Mouse (Mus musculus) MEL (cell line): ENCODE data around the gene Emilin1. TPM values are rescaled to one million over a fixed set of nuclear protein-coding genes. Genes with fewer than 3 reads are reported as not detected.

Experiments
- DNase-seq: peaks from one replicate; pipeline ENCODE4 v3.0.0; 2011; ENCODE audit warnings: low read depth, low spot score
- H3K27ac ChIP-seq: 2 replicates; pipeline ENCODE4 v1.5.1; 2012; ENCODE audit warnings: low read depth, mild to moderate bottlenecking, control low read depth, low read length, moderate library complexity; ENCODE audit not compliant: control insufficient read depth
- H3K27me3 ChIP-seq, 2 experiments: fragments of 150-350 bp in 1 of 2; sonication (generic) in 1 of 2; 2 replicates each; pipeline ENCODE4 v1.6.1; 2012; ENCODE audit warnings: low read length in 2 of 2, mild to moderate bottlenecking in 2 of 2, improper control_type of control experiment in 1 of 2, moderate library complexity in 1 of 2; ENCODE audit not compliant: insufficient read depth in 2 of 2, control insufficient read depth in 1 of 2
- H3K36me3 ChIP-seq, 2 experiments: 2 replicates each; pipeline ENCODE4 v1.6.1; 2012 to 2014; ENCODE audit warnings: low read length in 2 of 2, improper control_type of control experiment in 1 of 2, inconsistent platforms in 1 of 2, mild to moderate bottlenecking in 1 of 2; ENCODE audit not compliant: insufficient read depth in 2 of 2, control insufficient read depth in 1 of 2
- H3K4me1 ChIP-seq, 2 experiments: fragments of 150-350 bp in 1 of 2; sonication (generic) in 1 of 2; 2 replicates each; pipeline ENCODE4 v1.6.1; 2012; ENCODE audit warnings: low read length in 2 of 2, improper control_type of control experiment in 1 of 2, mild to moderate bottlenecking in 1 of 2; ENCODE audit not compliant: insufficient read depth in 2 of 2, control insufficient read depth in 1 of 2
- H3K4me3 ChIP-seq, 2 experiments: fragments of 150-350 bp in 1 of 2; sonication (generic) in 1 of 2; 2 replicates each; pipeline ENCODE4 v1.5.1; 2012; ENCODE audit warnings: low read depth in 2 of 2, low read length in 2 of 2, mild to moderate bottlenecking in 2 of 2, moderate library complexity in 2 of 2, control low read depth in 1 of 2, improper control_type of control experiment in 1 of 2; ENCODE audit not compliant: control insufficient read depth in 1 of 2, insufficient read depth in 1 of 2
- H3K79me2 ChIP-seq: 2 replicates; pipeline ENCODE4 v1.6.1; 2012; ENCODE audit warnings: mild to moderate bottlenecking, low read length, moderate library complexity; ENCODE audit not compliant: control insufficient read depth, poor library complexity, insufficient read depth
- H3K9ac ChIP-seq: 2 replicates; pipeline ENCODE4 v1.6.1; 2012; ENCODE audit warnings: low read depth, mild to moderate bottlenecking, control low read depth, low read length, moderate library complexity; ENCODE audit not compliant: control insufficient read depth, poor library complexity, severe bottlenecking
- H3K9me3 ChIP-seq: fragments of 150-350 bp; sonication (generic); replicated peaks from 2 replicates; pipeline ENCODE4 v1.6.1; 2012; ENCODE audit warnings: mild to moderate bottlenecking, low read length, improper control_type of control experiment, moderate library complexity; ENCODE audit not compliant: insufficient read depth
- CTCF ChIP-seq, 3 experiments: IDR thresholded peaks in 2 of 3; conservative IDR thresholded peaks in 1 of 3; 2 replicates each; pipeline ENCODE4 v1.5.1; 2011 to 2012; ENCODE audit warnings: low read length in 3 of 3, low read depth in 2 of 3, mild to moderate bottlenecking in 2 of 3, improper control_type of control experiment in 1 of 3, inconsistent platforms in 1 of 3, mixed read lengths in 1 of 3, moderate library complexity in 1 of 3; ENCODE audit not compliant: control insufficient read depth in 1 of 3, insufficient read depth in 1 of 3, poor library complexity in 1 of 3, severe bottlenecking in 1 of 3
- GABPA ChIP-seq: IDR thresholded peaks from 2 replicates; pipeline ENCODE4 v1.6.1; 2012; ENCODE audit warnings: low read depth, mild to moderate bottlenecking, inconsistent platforms, low read length, improper control_type of control experiment, moderate library complexity
- GATA1 ChIP-seq: IDR thresholded peaks from 2 replicates; pipeline ENCODE4 v1.6.1; 2011; ENCODE audit warnings: low read depth, low read length, improper control_type of control experiment
- JUND ChIP-seq: IDR thresholded peaks from 2 replicates; pipeline ENCODE4 v1.6.1; 2011; ENCODE audit warnings: low read depth, mild to moderate bottlenecking, improper control_type of control experiment, low read length
- KAT2A ChIP-seq: conservative IDR thresholded peaks from 2 replicates; pipeline ENCODE4 v1.6.1; 2012; ENCODE audit warnings: low read depth, low read length, improper control_type of control experiment, inconsistent platforms
- MAFK ChIP-seq: IDR thresholded peaks from 2 replicates; pipeline ENCODE4 v1.6.1; 2011; ENCODE audit warnings: low read depth, mild to moderate bottlenecking, low read length, improper control_type of control experiment, borderline replicate concordance
- MAX ChIP-seq: IDR thresholded peaks from 2 replicates; pipeline ENCODE4 v1.6.1; 2011; ENCODE audit warnings: low read length, improper control_type of control experiment
- MAZ ChIP-seq: IDR thresholded peaks from 2 replicates; pipeline ENCODE4 v1.6.1; 2012; ENCODE audit warnings: low read depth, mild to moderate bottlenecking, inconsistent platforms, low read length, improper control_type of control experiment
- MYC ChIP-seq: IDR thresholded peaks from 2 replicates; pipeline ENCODE4 v1.6.1; 2011; ENCODE audit warnings: low read depth, mild to moderate bottlenecking, low read length, improper control_type of control experiment, moderate library complexity
- NELFE ChIP-seq: IDR thresholded peaks from 2 replicates; pipeline ENCODE4 v1.6.1; 2011; ENCODE audit warnings: low read depth, low read length, improper control_type of control experiment
- NRF1 ChIP-seq: IDR thresholded peaks from 2 replicates; pipeline ENCODE4 v1.6.1; 2014; ENCODE audit warnings: low read depth, mild to moderate bottlenecking, inconsistent platforms, low read length, improper control_type of control experiment, moderate library complexity; ENCODE audit not compliant: poor library complexity, insufficient read depth, severe bottlenecking
- POLR2A ChIP-seq, 2 experiments: IDR thresholded peaks; 2 replicates each; pipeline ENCODE4 v1.6.1; 2011 to 2012; ENCODE audit warnings: low read length in 2 of 2, mild to moderate bottlenecking in 2 of 2, control low read depth in 1 of 2, improper control_type of control experiment in 1 of 2, low read depth in 1 of 2, moderate library complexity in 1 of 2; ENCODE audit not compliant: control insufficient read depth in 1 of 2, insufficient read depth in 1 of 2, poor library complexity in 1 of 2
- POLR2AphosphoS2 ChIP-seq: IDR thresholded peaks from 2 replicates; pipeline ENCODE4 v1.6.1; 2011; ENCODE audit warnings: low read length, improper control_type of control experiment
- POLR2AphosphoS5 ChIP-seq: IDR thresholded peaks from 2 replicates; pipeline ENCODE4 v1.6.1; 2012; ENCODE audit warnings: low read depth, borderline replicate concordance, mild to moderate bottlenecking, inconsistent platforms, low read length, moderate library complexity, mixed read lengths
- SIN3A ChIP-seq: IDR thresholded peaks from 2 replicates; pipeline ENCODE4 v1.6.1; 2012; ENCODE audit warnings: low read length, improper control_type of control experiment, inconsistent platforms
- TBP ChIP-seq: IDR thresholded peaks from 2 replicates; pipeline ENCODE4 v1.8.0; 2011; ENCODE audit warnings: low read depth, low read length, improper control_type of control experiment
- TCF12 ChIP-seq: IDR thresholded peaks from 2 replicates; pipeline ENCODE4 v1.6.1; 2014; ENCODE audit warnings: low read depth, mild to moderate bottlenecking, inconsistent platforms, low read length, improper control_type of control experiment, moderate library complexity
- UBTF ChIP-seq: IDR thresholded peaks from 2 replicates; pipeline ENCODE4 v1.6.1; 2012; ENCODE audit warnings: low read depth, mild to moderate bottlenecking, inconsistent platforms, low read length, improper control_type of control experiment, moderate library complexity, borderline replicate concordance; ENCODE audit not compliant: insufficient read depth
- USF1 ChIP-seq: IDR thresholded peaks from 2 replicates; pipeline ENCODE4 v1.6.1; 2014; ENCODE audit warnings: low read depth, mild to moderate bottlenecking, inconsistent platforms, low read length, improper control_type of control experiment, moderate library complexity
- ZC3H11A ChIP-seq: IDR thresholded peaks from 2 replicates; pipeline ENCODE4 v1.6.1; 2012; ENCODE audit warnings: low read depth, mild to moderate bottlenecking, inconsistent platforms, low read length, improper control_type of control experiment
- ZKSCAN1 ChIP-seq: IDR thresholded peaks from 2 replicates; pipeline ENCODE4 v1.6.1; 2012; ENCODE audit warnings: low read depth, mild to moderate bottlenecking, inconsistent platforms, low read length, improper control_type of control experiment, moderate library complexity
- ZNF384 ChIP-seq: IDR thresholded peaks from 2 replicates; pipeline ENCODE4 v1.6.1; 2012; ENCODE audit warnings: low read depth, mild to moderate bottlenecking, inconsistent platforms, low read length, improper control_type of control experiment
- polyA plus RNA-seq, 2 experiments: library from polyadenylated mRNA; stranded (reverse) in 1 of 2; unstranded in 1 of 2; fragments of >175 nt in 1 of 2; fragments of >200 nt in 1 of 2; gene quantifications; 2 replicates each; pipeline versions ENCODE4 v1.2.1 to v1.2.4; 2012; ENCODE audit warnings: low replicate concordance in 2 of 2, low read depth in 1 of 2; ENCODE audit not compliant: insufficient read length in 2 of 2, insufficient read depth in 1 of 2, missing spikeins in 1 of 2
- total RNA-seq: library from RNA; depleted of rRNA; stranded (reverse); fragments of 300-350 nt; gene quantifications from 2 replicates; pipeline ENCODE4 v1.2.3, GENCODE M21; 2012

The Emilin1 gene
- total and polyA plus RNA-seq, 3 experiments = 1.3 to 2.0 TPM; not detected in 1

DNA sequence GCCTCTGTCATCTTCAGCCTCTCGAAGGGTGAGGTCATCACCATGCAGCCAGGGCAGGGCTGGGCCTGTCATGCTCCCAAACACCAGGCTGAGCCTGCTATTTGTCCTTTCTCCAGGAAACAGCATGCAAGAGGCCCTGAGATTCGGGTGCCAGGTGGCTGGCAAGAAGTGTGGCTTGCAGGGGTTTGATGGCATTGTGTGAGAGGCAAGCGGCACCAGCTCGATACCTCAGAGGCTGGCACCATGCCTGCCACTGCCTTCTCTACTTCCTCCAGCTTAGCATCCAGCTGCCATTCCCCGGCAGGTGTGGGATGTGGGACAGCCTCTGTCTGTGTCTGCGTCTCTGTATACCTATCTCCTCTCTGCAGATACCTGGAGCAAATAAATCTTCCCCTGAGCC, 17.6 kb downstream of the Emilin1 start:
- Histone ChIP-seq H3K4me3 (no peak overlapping the region), H3K4me1 (no peaks in the 10 kb centered on the region), H3K27me3 (no peaks in the 10 kb centered on the region), H3K79me2 (no peaks in the 10 kb centered on the region), H3K36me3 (no peaks in the 10 kb centered on the region), H3K9ac (no peak overlapping the region), H3K27ac (no peak overlapping the region), H3K9me3 (no peaks in the 10 kb centered on the region)
- DNase-seq = no peak
- TF ChIP-seq GABPA (no peak), POLR2A (IDR thresholded peaks at IDR 0.05; ENCODE audit: control insufficient read depth in 1 of 2, insufficient read depth in 1 of 2, low read depth in 1 of 2, low read length in 2 of 2, poor library complexity in 1 of 2) (no peak), NRF1 (no peak), TBP (no peak), MAFK (no peak), MAZ (no peak), GATA1 (no peak), POLR2AphosphoS2 (no peak), SIN3A (no peak), NELFE (no peak), ZNF384 (no peak), USF1 (no peak), UBTF (no peak), JUND (no peak), MYC (no peak), POLR2AphosphoS5 (no peak), ZKSCAN1 (no peak)

DNA sequence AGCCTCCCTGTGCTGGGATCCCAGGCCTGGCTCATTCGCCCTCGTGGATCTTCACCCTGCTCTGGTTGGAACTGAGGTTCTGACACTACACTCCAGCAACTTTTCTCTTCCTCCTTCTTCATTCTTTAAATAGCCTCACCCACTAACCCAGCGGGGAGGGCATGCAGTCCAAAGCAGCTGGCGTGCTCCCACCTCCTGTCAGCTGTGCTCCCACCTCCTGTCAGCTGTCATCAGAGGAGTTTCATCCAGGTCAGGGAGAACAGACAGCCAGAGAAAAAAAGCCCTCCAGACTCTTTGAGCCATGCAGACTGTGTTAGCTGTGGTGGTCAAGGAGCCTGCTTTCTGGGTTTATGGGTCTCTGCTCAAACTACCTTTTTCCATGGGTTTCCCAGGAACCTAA, 18.2 kb downstream of the Emilin1 start:
- Histone ChIP-seq H3K79me2 (no peaks in the 10 kb centered on the region), H3K9me3 (no peaks in the 10 kb centered on the region), H3K27me3 (no peaks in the 10 kb centered on the region), H3K4me3 (no peak overlapping the region), H3K9ac (no peak overlapping the region), H3K27ac (no peak overlapping the region), H3K36me3 (no peaks in the 10 kb centered on the region), H3K4me1 (no peaks in the 10 kb centered on the region)
- no peak for TF ChIP-seq GABPA
- no peak for TF ChIP-seq NELFE
- no peak for TF ChIP-seq KAT2A
- no peak for TF ChIP-seq SIN3A
- TF ChIP-seq MYC = no peak
- no peak for TF ChIP-seq TCF12
- TF ChIP-seq ZC3H11A = no peak
- no peak for TF ChIP-seq ZKSCAN1
- TF ChIP-seq USF1 = no peak
- TF ChIP-seq CTCF (IDR thresholded peaks at IDR 0.05 in 2 of 3, conservative IDR thresholded peaks at IDR 0.05 in 1 of 3; ENCODE audit: control insufficient read depth in 1 of 3, insufficient read depth in 1 of 3, low read depth in 2 of 3, low read length in 3 of 3, poor library complexity in 1 of 3, severe bottlenecking in 1 of 3) = no peak
- TF ChIP-seq MAX = no peak
- TF ChIP-seq MAFK = no peak
- DNase-seq = no peak
